Comparison of ENCODE assay signal across 29 mouse cellular contexts in genomic region chr6:49769904-49770720, GRCm38 (mm10). TPM values are rescaled to one million over a fixed set of nuclear protein-coding genes. Genes with fewer than 3 reads are reported as not detected.
DNase-seq lines count a peak whose midpoint lies in the region; ATAC-seq and TF ChIP-seq lines count a peak whose summit lies in the region.
"Had no signal": no experiment of that assay in that cellular context is flagged by ENCODE, and none has a peak within 500 bp of the region (broad histone marks: within the 10 kb centered on the region; RNA-seq: fewer than 3 reads in every experiment).

No protein-coding gene starts in this region.

- no peaks in the 10 kb centered on the region for H3K9me3 ChIP-seq in forebrain, embryonic 13.5 days (replicated peaks)
- no peaks in the 10 kb centered on the region for H3K9me3 ChIP-seq in forebrain, embryonic 11.5 days (ENCODE audit: control insufficient read depth, low read length)
- no peaks in the 10 kb centered on the region for H3K9me3 ChIP-seq in hindbrain, embryonic 12.5 days (replicated peaks)
- H3K9me3 ChIP-seq in hindbrain, embryonic 10.5 days = no peaks in the 10 kb centered on the region
- H3K9me3 ChIP-seq in forebrain, postnatal 0 days (ENCODE audit: low read length) = no peaks in the 10 kb centered on the region
- H3K9me3 ChIP-seq: embryonic facial prominence, embryonic 10.5 days; embryonic facial prominence, embryonic 13.5 days; heart, embryonic 12.5 days; heart, embryonic 15.5 days had no signal

- H3K27ac ChIP-seq in forebrain, embryonic 13.5 days = peak overlapping the region; percentile 32; the same call in 1 of the 2 replicates
- no peak overlapping the region for H3K27ac ChIP-seq in forebrain, embryonic 11.5 days (ENCODE audit: low read depth, low read length)
- 0 out of 2 replicates have a peak overlapping the region, but pooled peaks have one; percentile 23 for H3K27ac ChIP-seq in hindbrain, embryonic 12.5 days
- H3K27ac ChIP-seq in hindbrain, embryonic 10.5 days = no peak overlapping the region
- H3K27ac ChIP-seq in forebrain, postnatal 0 days (ENCODE audit: low read depth, low read length) = no peak overlapping the region
- H3K27ac ChIP-seq: embryonic facial prominence, embryonic 10.5 days; embryonic facial prominence, embryonic 13.5 days; gastrocnemius, adult 2 months; heart, embryonic 15.5 days had no signal

- no peaks in the 10 kb centered on the region for H3K36me3 ChIP-seq in forebrain, embryonic 13.5 days (ENCODE audit: poor library complexity, severe bottlenecking)
- H3K36me3 ChIP-seq in forebrain, embryonic 11.5 days (ENCODE audit: control insufficient read depth, insufficient read depth, low read length) = no peaks in the 10 kb centered on the region
- no peaks in the 10 kb centered on the region for H3K36me3 ChIP-seq in hindbrain, embryonic 12.5 days
- H3K36me3 ChIP-seq in hindbrain, embryonic 10.5 days = no peaks in the 10 kb centered on the region
- no peaks in the 10 kb centered on the region for H3K36me3 ChIP-seq in forebrain, postnatal 0 days (ENCODE audit: insufficient read depth)
- H3K36me3 ChIP-seq: embryonic facial prominence, embryonic 10.5 days; embryonic facial prominence, embryonic 13.5 days; heart, embryonic 12.5 days; heart, embryonic 15.5 days had no signal

- H3K4me3 ChIP-seq in forebrain, embryonic 13.5 days = no peak overlapping the region
- H3K4me3 ChIP-seq in forebrain, embryonic 11.5 days (ENCODE audit: low read depth, low read length) = no peak overlapping the region
- no peak overlapping the region for H3K4me3 ChIP-seq in hindbrain, embryonic 12.5 days
- H3K4me3 ChIP-seq in hindbrain, embryonic 10.5 days = no peak overlapping the region
- H3K4me3 ChIP-seq in forebrain, postnatal 0 days (ENCODE audit: low read depth, low read length) = no peak overlapping the region
- H3K4me3 ChIP-seq: embryonic facial prominence, embryonic 10.5 days; embryonic facial prominence, embryonic 13.5 days; erythroblast, embryonic 14.5 days; gastrocnemius, adult 2 months; heart, embryonic 12.5 days; heart, embryonic 15.5 days had no signal

- no peak for DNase-seq in forebrain, embryonic 11.5 days (ENCODE audit: low spot score)
- DNase-seq in hindbrain, embryonic 10.5 days (ENCODE audit: low spot score) = no peak
- DNase-seq in brain, adult 2 months (ENCODE audit: low read depth, low spot score) = peak; percentile 12
- peak; percentile 20 for DNase-seq in forebrain, postnatal 0 days
- no peak for DNase-seq in spleen, postnatal 4 days (ENCODE audit: low spot score in 2 of 2)
- DNase-seq: adrenal gland, postnatal 10 days; adrenal gland, postnatal 36 days; cerebellum, adult 11-12 months; cerebellum, adult 8-10 months; cerebellum, postnatal 10 days; cerebellum, postnatal 36 days; embryo, embryonic 11 days; gastrocnemius, adult 2 months; gastrocnemius, postnatal 25 days; heart, adult 18-20 months; heart, postnatal 10 days; heart, postnatal 36 days; kidney, adult 18-20 months had no signal

- no peak for TF ChIP-seq CTCF in forebrain, postnatal 0 days (IDR thresholded peaks at IDR 0.05; ENCODE audit: low read depth)

- WGBS in forebrain, embryonic 13.5 days = 54% methylated on average over 11 of the region's 11 CpGs
- WGBS in forebrain, embryonic 11.5 days = 81% methylated on average over 11 of the region's 11 CpGs
- WGBS in hindbrain, embryonic 12.5 days = 76% methylated on average over 11 of the region's 11 CpGs
- WGBS in hindbrain, embryonic 10.5 days = 86% methylated on average over 11 of the region's 11 CpGs
- WGBS in forebrain, postnatal 0 days = 47% methylated on average over 11 of the region's 11 CpGs

- ATAC-seq in forebrain, embryonic 13.5 days = peak; percentile 55; the same call in 1 of the 2 replicates
- ATAC-seq in forebrain, embryonic 11.5 days (replicated peaks; ENCODE audit: low FRiP score) = no peak
- ATAC-seq in hindbrain, embryonic 12.5 days (ENCODE audit: low FRiP score) = no peak
- ATAC-seq in forebrain, postnatal 0 days = peak; percentile 77
- ATAC-seq: activated CD4-positive, CD25-positive, alpha-beta regulatory T cell, adult 4 months; hindbrain, embryonic 16.5 days; inflammation-experienced regulatory T-cells, adult 6 months; intestine, embryonic 16.5 days had no signal

- H3K4me2 ChIP-seq in forebrain, embryonic 13.5 days = no peak overlapping the region
- H3K4me2 ChIP-seq in forebrain, embryonic 11.5 days (ENCODE audit: low read depth, low read length, severe bottlenecking) = no peak overlapping the region
- no peak overlapping the region for H3K4me2 ChIP-seq in hindbrain, embryonic 12.5 days (replicated peaks)
- H3K4me2 ChIP-seq in forebrain, postnatal 0 days (ENCODE audit: low read depth) = no peak overlapping the region
- H3K4me2 ChIP-seq: embryonic facial prominence, embryonic 13.5 days; heart, embryonic 12.5 days; heart, embryonic 15.5 days had no signal

- peaks cover 34% of the 10 kb centered on the region for H3K4me1 ChIP-seq in forebrain, embryonic 13.5 days
- H3K4me1 ChIP-seq in forebrain, embryonic 11.5 days (replicated peaks; ENCODE audit: control insufficient read depth, insufficient read depth, low read length) = peaks cover 2% of the 10 kb centered on the region; the same call in 1 of the 2 replicates
- H3K4me1 ChIP-seq in hindbrain, embryonic 12.5 days = peaks cover 12% of the 10 kb centered on the region
- peaks cover 28% of the 10 kb centered on the region for H3K4me1 ChIP-seq in hindbrain, embryonic 10.5 days (replicated peaks)
- no peaks in the 10 kb centered on the region for H3K4me1 ChIP-seq in forebrain, postnatal 0 days (ENCODE audit: insufficient read depth)
- H3K4me1 ChIP-seq: embryonic facial prominence, embryonic 13.5 days; heart, embryonic 15.5 days had no signal

- no peak overlapping the region for H3K9ac ChIP-seq in forebrain, embryonic 13.5 days
- H3K9ac ChIP-seq in forebrain, embryonic 11.5 days (ENCODE audit: low read length) = no peak overlapping the region
- no peak overlapping the region for H3K9ac ChIP-seq in hindbrain, embryonic 12.5 days
- H3K9ac ChIP-seq in forebrain, postnatal 0 days = no peak overlapping the region
- H3K9ac ChIP-seq: embryonic facial prominence, embryonic 13.5 days; heart, embryonic 12.5 days; heart, embryonic 15.5 days had no signal

- no peaks in the 10 kb centered on the region for H3K27me3 ChIP-seq in forebrain, embryonic 13.5 days
- no peaks in the 10 kb centered on the region for H3K27me3 ChIP-seq in forebrain, embryonic 11.5 days (ENCODE audit: control insufficient read depth, insufficient read depth, low read length)
- H3K27me3 ChIP-seq in hindbrain, embryonic 12.5 days = no peaks in the 10 kb centered on the region
- no peaks in the 10 kb centered on the region for H3K27me3 ChIP-seq in hindbrain, embryonic 10.5 days (ENCODE audit: insufficient read depth, poor library complexity, severe bottlenecking)
- no peaks in the 10 kb centered on the region for H3K27me3 ChIP-seq in forebrain, postnatal 0 days (ENCODE audit: insufficient read depth, low read length)
- H3K27me3 ChIP-seq: embryonic facial prominence, embryonic 13.5 days; heart, embryonic 12.5 days; heart, embryonic 15.5 days had no signal

RNA-seq across cellular contexts. Expression of gene Npy, which starts 52.4 kb away (rescaled TPM):
- polyA plus RNA-seq in forebrain, embryonic 13.5 days (2015; fragmentation: Nextera tagmentation; extraction: Ambion mirVana) = 65.6 and 81.2 TPM in 2 replicates
- polyA plus RNA-seq in forebrain, embryonic 11.5 days (2014; fragmentation: Nextera tagmentation; extraction: Ambion mirVana) = 3.6 and 7.1 TPM in 2 replicates
- 36.7 and 55.3 TPM in 2 replicates for polyA plus RNA-seq in hindbrain, embryonic 12.5 days (2016; fragmentation: Nextera tagmentation; extraction: Ambion mirVana)
- polyA plus RNA-seq in hindbrain, embryonic 10.5 days (2016; fragmentation: Nextera tagmentation; extraction: Ambion mirVana) = 1.6 and 1.7 TPM in 2 replicates
- total RNA-seq in forebrain, postnatal 0 days (2014; rRNA removed) = 208 and 285 TPM in 2 replicates
- 323 and 643 TPM in 2 replicates for polyA plus RNA-seq in forebrain, postnatal 0 days (2015; fragmentation: Nextera tagmentation; extraction: Ambion mirVana)
- total RNA-seq: gastrocnemius, adult 2 months; gastrocnemius, postnatal 25 days; heart, adult 18-20 months; heart, postnatal 10 days had no signal
- polyA plus RNA-seq: activated CD4-positive, CD25-positive, alpha-beta regulatory T cell, adult 4 months; inflammation-experienced regulatory T-cells, adult 6 months had no signal

Comparison
In these comparisons a context has a peak if more than half of its experiments do, and no peak if none do; other contexts are left out.
1. ATAC-seq: peak in forebrain, embryonic 13.5 days (single experiment) and forebrain, postnatal 0 days (single experiment); none in forebrain, embryonic 11.5 days (single experiment) and hindbrain, embryonic 12.5 days (single experiment).
2. H3K27ac ChIP-seq: peak in forebrain, embryonic 13.5 days (single experiment) and hindbrain, embryonic 12.5 days (single experiment); none in forebrain, embryonic 11.5 days (single experiment), hindbrain, embryonic 10.5 days (single experiment) and forebrain, postnatal 0 days (single experiment).
3. DNase-seq: peak in brain, adult 2 months (single experiment) and forebrain, postnatal 0 days (single experiment); none in forebrain, embryonic 11.5 days (single experiment), hindbrain, embryonic 10.5 days (single experiment) and spleen, postnatal 4 days (0 of 2).